Mouse (Mus musculus): ENCODE results near the gene Engase.

DNA sequence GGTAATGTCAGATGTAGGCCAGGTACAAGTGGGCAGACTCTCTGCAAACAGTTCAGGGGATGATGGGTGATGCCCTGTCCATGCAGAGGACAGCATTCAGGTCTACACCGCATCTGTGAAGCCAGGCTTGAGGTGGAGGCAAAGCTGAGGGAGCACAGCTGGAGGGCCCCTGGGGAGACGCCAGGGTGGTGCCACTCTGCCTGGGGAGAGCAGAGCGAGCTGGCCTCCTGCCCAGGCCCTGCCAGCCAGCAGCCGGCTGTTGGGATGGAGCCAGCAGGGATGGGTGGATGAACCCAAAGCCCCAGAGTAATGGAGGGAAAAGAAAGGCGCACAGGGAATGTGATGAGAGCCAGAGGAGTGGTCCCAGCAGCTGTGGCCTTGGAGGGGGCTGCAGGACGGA is 35.2 kb downstream of the Engase start:
- no peak for TF ChIP-seq CTCF (IDR thresholded peaks at IDR 0.05; ENCODE audit: low read depth)
- TF ChIP-seq EP300 (IDR thresholded peaks at IDR 0.05; ENCODE audit: low read depth), result no peak

All from liver, postnatal 0 days (tissue).